Mouse (Mus musculus): Measurements from ENCODE around the gene Pifo. TPM values are rescaled to one million over a fixed set of nuclear protein-coding genes. Genes with fewer than 3 reads are reported as not detected.
A peak's percentile ranks its signal among the peaks of the same experiment; 100 is the strongest.
"Not testable (repeated sequence)": the region's sequence is repeated elsewhere in the genome, so short reads cannot be mapped to it uniquely, and the experiment has no call there.

The Pifo gene
- polyA plus RNA-seq, 1 experiment from 2014 or later: not detected

DNA sequence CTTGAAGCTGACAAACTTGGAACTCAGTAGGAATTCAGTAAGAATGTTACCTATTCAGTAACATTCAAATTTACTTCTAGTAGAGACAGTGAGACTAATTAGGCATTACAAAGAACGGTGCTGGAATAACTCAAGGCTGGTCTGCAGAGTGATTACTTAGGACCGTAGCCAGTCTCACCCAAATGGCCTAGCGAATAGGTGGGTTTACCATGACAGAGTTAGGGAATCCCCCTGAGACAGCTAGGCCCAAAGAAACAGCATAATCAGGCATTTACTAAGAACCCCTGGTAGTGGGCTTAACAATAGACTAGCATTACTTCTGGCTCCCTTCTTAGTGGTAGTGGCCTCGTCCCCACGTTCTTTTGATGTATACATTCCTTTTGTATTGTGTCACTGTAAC lies 24.8 kb downstream of the Pifo start:
- H3K9me3 ChIP-seq; ATAC-seq; H3K4me1 ChIP-seq (replicated peaks); H3K4me2 ChIP-seq (replicated peaks); H3K36me3 ChIP-seq; H3K27ac ChIP-seq; H3K27me3 ChIP-seq (replicated peaks); H3K9ac ChIP-seq; H3K4me3 ChIP-seq (replicated peaks): not testable (repeated sequence)
- 72% methylated on average over 5 of the region's 5 CpGs for WGBS

DNA sequence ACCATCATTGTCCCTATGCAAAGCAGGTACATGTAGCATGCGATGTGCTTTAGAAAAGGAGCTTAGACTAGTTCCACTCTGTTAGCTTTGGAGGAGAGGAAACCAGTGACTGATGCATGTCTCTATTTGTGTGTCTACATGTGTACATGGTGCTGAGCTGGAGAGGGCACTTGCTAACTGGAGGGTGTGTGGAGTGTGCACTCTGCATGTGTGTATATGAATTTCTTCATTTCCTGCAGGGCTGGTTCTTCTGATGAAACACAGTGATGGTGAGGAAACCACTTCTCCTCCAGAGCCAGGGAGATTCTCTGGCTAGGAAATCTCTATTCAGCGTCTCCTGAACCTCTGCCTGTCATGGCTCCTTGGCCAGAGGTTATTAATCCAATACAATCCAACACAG lies 40.3 kb downstream of the Pifo start:
- H3K27me3 ChIP-seq (replicated peaks): no peaks in the 10 kb centered on the region
- H3K36me3 ChIP-seq: peaks cover 4% of the 10 kb centered on the region; the same call in 1 of the 2 replicates
- H3K9ac ChIP-seq: no peak overlapping the region
- H3K4me1 ChIP-seq (replicated peaks): no peaks in the 10 kb centered on the region
- H3K27ac ChIP-seq: no peak overlapping the region
- no peak for ATAC-seq
- H3K4me2 ChIP-seq (replicated peaks): no peak overlapping the region
- WGBS: 85% methylated on average over 2 of the region's 2 CpGs
- H3K4me3 ChIP-seq (replicated peaks): no peak overlapping the region
- no peaks in the 10 kb centered on the region for H3K9me3 ChIP-seq

DNA sequence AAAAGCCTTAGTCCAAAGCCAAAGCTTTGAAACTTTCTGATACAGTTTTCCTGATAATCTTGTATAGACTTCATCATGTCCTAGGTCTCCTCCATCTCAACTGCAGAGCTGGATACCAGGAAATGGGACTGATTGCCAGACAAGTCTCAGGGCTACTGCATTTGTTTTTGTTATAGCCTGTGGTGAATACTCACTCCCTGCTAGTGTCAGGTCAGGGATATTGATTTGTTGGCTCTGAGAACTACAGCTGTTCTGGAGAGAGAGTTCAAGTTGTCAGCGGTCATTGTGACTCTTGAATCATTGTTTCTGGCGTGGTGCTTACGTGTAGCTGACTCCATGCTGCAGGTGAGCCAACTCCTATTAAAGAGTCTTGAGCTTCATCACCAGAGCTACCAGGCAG lies 41.0 kb downstream of the Pifo start, which contains the start of gene Ovgp1:
TSS of gene Ovgp1 (plus strand) at position 301 of the 400 bp plus-strand sequence.
- H3K27me3 ChIP-seq (replicated peaks): no peaks in the 10 kb centered on the region
- H3K27ac ChIP-seq: no peak within 1 kb of the TSS
- WGBS: 79% methylated on average over 3 of the region's 3 CpGs
- H3K9me3 ChIP-seq: no peaks in the 10 kb centered on the region
- no peak within 1 kb of the TSS for H3K4me3 ChIP-seq (replicated peaks)
- no peak within 1 kb of the TSS for H3K4me2 ChIP-seq (replicated peaks)
- no peak for ATAC-seq
- H3K36me3 ChIP-seq: peaks cover 10% of the 10 kb centered on the region
- H3K9ac ChIP-seq: no peak within 1 kb of the TSS
- no peaks in the 10 kb centered on the region for H3K4me1 ChIP-seq (replicated peaks)

DNA sequence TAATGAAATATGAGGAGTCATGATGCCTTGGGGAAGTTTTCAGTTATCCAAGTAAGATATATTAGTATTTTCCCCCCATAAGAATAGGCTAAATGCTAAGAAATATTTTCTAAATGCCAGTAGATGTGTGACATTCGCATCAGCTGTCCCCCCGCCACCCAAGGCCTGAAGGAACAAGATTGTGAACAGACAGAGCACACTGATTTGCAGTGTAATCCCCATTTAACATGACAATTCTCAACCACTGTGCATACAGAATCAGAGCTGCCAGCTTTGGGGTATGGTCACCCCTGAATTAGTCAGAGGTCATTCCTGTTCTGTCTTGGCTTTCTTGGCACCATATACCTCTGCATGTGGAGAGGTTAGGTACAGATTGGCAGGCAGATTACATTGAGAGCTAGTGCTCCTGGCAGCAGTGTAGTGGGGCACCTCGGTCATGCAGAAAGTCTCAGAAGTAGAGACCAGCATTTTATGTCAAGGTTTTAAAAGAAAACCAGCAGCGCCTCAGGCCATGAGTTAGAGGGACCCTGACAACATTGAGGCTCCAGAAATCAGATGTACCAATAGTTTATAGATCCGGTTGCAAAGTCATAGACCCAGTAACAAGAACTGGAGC lies 42.5 kb downstream of the Pifo start:
- Histone ChIP-seq H3K4me2 (replicated peaks) (no peak overlapping the region), H3K9ac (no peak overlapping the region), H3K9me3 (no peaks in the 10 kb centered on the region), H3K27me3 (replicated peaks) (no peaks in the 10 kb centered on the region), H3K36me3 (peaks cover 19% of the 10 kb centered on the region), H3K27ac (no peak overlapping the region), H3K4me3 (replicated peaks) (no peak overlapping the region), H3K4me1 (replicated peaks) (no peaks in the 10 kb centered on the region)
- ATAC-seq: no peak
- 79% methylated on average over 5 of the region's 5 CpGs for WGBS

DNA sequence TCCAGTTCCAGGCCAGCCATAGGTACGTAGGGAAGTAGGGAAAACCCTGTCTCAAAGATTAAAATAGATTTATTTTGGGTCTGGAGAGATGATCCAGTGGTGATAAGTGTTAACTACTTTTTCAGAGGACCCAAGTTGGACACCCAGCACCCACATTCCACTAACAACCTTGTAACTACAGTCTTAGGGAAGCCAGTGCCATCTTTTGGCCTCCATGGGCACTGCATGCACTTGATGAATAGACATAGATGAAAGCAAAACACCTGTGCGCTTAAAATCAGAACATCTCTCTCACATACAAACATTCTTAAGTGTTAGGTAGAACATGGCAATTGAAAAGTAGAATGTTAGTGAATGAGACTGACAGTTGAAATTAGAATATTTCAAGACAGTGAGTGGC lies 53.7 kb downstream of the Pifo start:
- Histone ChIP-seq H3K4me1 (replicated peaks) (peaks cover 12% of the 10 kb centered on the region; the same call in 1 of the 2 replicates), H3K4me3 (replicated peaks) (peak overlapping the region; percentile 93; the same call in 1 of the 2 replicates), H3K36me3 (peaks cover 36% of the 10 kb centered on the region), H3K27me3 (replicated peaks) (no peaks in the 10 kb centered on the region), H3K9ac (no peak overlapping the region), H3K9me3 (no peaks in the 10 kb centered on the region), H3K4me2 (replicated peaks) (peak overlapping the region; percentile 75), H3K27ac (no peak overlapping the region)
- 93% methylated on average over 2 of the region's 2 CpGs for WGBS
- no peak for ATAC-seq

DNA sequence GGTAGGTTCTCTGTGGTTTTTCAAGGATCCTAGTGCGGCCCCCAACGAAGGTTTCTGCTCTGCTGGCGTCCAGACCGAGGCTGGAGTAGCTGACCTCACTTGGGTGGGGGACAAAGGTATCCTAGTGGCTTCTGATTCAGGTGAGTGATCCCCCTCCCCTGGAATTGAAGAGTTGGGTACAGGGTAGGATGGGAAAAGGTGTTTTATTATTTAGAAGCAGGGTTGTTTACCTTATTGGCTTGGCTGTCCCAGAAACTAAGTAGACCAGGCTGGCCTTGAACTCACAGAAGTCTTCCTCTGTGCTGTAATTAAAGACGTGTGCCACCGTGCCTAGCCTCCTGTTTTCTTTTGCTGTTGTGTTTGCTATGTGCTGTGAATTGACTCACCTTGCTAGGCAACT lies 54.4 kb downstream of the Pifo start, which contains the start of gene Atp5f1:
TSS of gene Atp5f1 (minus strand) at position 101 of the 400 bp plus-strand sequence.
- WGBS: 8% methylated on average over 6 of the region's 6 CpGs
- H3K27ac ChIP-seq: peak within 1 kb of the TSS; percentile 89
- peak within 1 kb of the TSS; percentile 75 for H3K4me2 ChIP-seq (replicated peaks)
- H3K4me3 ChIP-seq (replicated peaks): peak within 1 kb of the TSS; percentile 93
- H3K4me1 ChIP-seq (replicated peaks): peaks cover 12% of the 10 kb centered on the region; the same call in 1 of the 2 replicates
- H3K9ac ChIP-seq: peak within 1 kb of the TSS; percentile 95
- peak; percentile 16; the same call in 1 of the 2 replicates for ATAC-seq
- peaks cover 32% of the 10 kb centered on the region for H3K36me3 ChIP-seq
- H3K27me3 ChIP-seq (replicated peaks): no peaks in the 10 kb centered on the region
- H3K9me3 ChIP-seq: no peaks in the 10 kb centered on the region

DNA sequence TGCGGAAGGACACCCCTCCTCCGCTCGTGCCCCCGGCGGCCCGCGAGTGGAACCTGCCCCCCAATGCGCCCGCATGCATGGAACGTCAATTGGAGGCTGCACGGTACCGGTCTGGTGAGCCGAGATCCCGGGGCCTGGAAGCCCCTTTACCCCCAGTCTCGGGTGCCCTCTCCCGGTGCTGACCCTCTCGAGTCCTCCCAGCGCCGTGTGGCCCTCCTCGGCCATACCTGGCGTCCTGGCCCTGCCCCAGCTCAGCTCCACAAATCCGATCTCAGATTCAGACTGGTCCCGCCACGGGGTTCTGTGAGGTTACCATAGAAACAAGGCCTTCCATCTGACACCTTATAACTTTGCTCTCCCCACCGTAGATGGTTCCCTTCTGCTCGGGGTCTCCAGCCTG lies 54.9 kb downstream of the Pifo start:
- WGBS: under 1% methylated on average over 26 of the region's 26 CpGs
- peak overlapping the region; percentile 58 for H3K27ac ChIP-seq
- H3K9ac ChIP-seq: peak overlapping the region; percentile 88
- ATAC-seq: peak; percentile 65
- no peaks in the 10 kb centered on the region for H3K9me3 ChIP-seq
- H3K4me1 ChIP-seq (replicated peaks): peaks cover 12% of the 10 kb centered on the region; the same call in 1 of the 2 replicates
- H3K4me3 ChIP-seq (replicated peaks): peak overlapping the region; percentile 93
- peak overlapping the region; percentile 75 for H3K4me2 ChIP-seq (replicated peaks)
- peaks cover 28% of the 10 kb centered on the region for H3K36me3 ChIP-seq
- no peaks in the 10 kb centered on the region for H3K27me3 ChIP-seq (replicated peaks)

DNA sequence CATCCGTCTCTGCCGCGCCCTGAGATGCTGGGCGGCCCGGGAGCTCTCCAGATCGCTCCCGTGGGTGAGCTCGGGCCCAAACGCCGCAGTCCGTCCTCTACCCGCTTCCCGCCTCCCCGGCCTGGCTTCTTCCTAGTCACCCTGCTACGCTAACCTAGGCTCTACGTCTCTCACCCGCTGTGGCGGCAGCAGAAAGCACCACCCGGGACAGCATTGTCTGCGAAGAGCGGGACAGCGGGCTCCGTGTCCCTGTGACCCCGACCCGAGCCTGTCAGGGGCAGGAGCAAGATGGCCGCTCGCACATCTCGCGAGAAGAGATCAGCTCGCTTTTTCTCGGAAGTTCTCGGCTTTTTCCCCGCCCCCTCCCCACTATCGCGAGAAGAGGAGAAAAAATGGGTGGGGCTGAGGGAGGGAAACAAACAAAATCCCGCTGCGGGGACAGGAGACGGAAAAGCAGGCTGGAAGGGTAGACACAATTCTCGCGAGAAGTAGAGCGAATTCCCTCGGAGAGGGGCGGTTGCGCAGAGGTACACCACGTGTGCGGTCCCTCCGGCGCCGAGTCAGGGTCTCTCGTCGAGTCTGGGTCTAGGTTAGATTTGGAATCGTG lies 55.4 kb downstream of the Pifo start, which contains the start of gene Wdr77:
TSS of gene Wdr77 (plus strand) at position 396 of the 607 bp plus-strand sequence.
- H3K4me2 ChIP-seq (replicated peaks): peak within 1 kb of the TSS; percentile 75
- ATAC-seq: peak; percentile 99
- H3K27me3 ChIP-seq (replicated peaks): no peaks in the 10 kb centered on the region
- H3K9me3 ChIP-seq: no peaks in the 10 kb centered on the region
- WGBS: under 1% methylated on average over 52 of the region's 52 CpGs
- peak within 1 kb of the TSS; percentile 95 for H3K9ac ChIP-seq
- H3K36me3 ChIP-seq: peaks cover 23% of the 10 kb centered on the region
- H3K27ac ChIP-seq: peak within 1 kb of the TSS; percentile 89
- H3K4me3 ChIP-seq (replicated peaks): peak within 1 kb of the TSS; percentile 93
- H3K4me1 ChIP-seq (replicated peaks): peaks cover 12% of the 10 kb centered on the region; the same call in 1 of the 2 replicates

DNA sequence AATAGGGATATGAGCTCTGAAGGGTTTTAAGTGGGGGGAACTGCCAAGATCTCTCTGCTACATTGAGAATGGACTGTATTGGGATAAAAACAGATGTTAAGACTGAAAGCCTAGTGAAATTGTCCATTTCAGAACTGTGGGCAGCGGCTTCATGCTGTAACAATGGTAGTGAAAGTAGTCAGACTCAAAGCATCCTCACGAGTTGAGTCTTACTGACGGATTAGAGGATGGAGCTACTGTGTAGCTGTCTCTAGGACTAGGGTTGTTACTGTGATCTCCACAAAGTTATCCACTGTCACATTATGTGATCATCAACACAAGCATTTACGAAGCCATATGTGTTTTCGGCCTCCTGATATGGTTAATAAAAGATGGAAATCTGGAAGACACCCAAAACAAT lies 56.2 kb downstream of the Pifo start:
- WGBS: 42% methylated on average over 5 of the region's 5 CpGs
- peak overlapping the region; percentile 93 for H3K4me3 ChIP-seq (replicated peaks)
- peak overlapping the region; percentile 95 for H3K9ac ChIP-seq
- no peaks in the 10 kb centered on the region for H3K9me3 ChIP-seq
- H3K27ac ChIP-seq: no peak overlapping the region
- ATAC-seq: no peak
- H3K36me3 ChIP-seq: peaks cover 19% of the 10 kb centered on the region
- H3K4me2 ChIP-seq (replicated peaks): peak overlapping the region; percentile 61
- H3K4me1 ChIP-seq (replicated peaks): peaks cover 12% of the 10 kb centered on the region; the same call in 1 of the 2 replicates
- no peaks in the 10 kb centered on the region for H3K27me3 ChIP-seq (replicated peaks)

DNA sequence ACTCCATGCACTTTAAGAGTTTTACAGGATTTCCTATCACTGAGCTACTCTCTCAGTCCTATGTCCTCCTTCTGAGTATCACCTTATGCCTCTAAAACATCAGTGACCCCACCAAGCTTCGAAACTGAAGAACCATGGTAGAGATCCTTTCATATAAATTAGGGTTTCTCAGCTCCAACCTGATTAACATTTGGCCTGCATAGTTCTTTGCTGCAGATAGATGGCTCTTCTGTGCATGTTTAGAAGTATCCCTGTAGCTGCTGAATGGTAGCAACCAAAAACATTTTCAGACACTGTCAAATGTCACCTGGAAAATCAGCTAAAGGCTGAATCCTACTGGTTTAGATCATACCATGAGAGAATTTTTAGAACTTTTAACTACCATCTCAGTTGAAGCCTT lies 57.2 kb downstream of the Pifo start:
- H3K4me2 ChIP-seq (replicated peaks): peak overlapping the region; percentile 61; the same call in 1 of the 2 replicates
- peaks cover 16% of the 10 kb centered on the region for H3K36me3 ChIP-seq
- no peak overlapping the region for H3K9ac ChIP-seq
- peaks cover 12% of the 10 kb centered on the region; the same call in 1 of the 2 replicates for H3K4me1 ChIP-seq (replicated peaks)
- no peak overlapping the region for H3K4me3 ChIP-seq (replicated peaks)
- no peaks in the 10 kb centered on the region for H3K27me3 ChIP-seq (replicated peaks)
- WGBS: 96% methylated on average over 1 of the region's 1 CpGs
- no peak for ATAC-seq
- H3K27ac ChIP-seq: no peak overlapping the region
- no peaks in the 10 kb centered on the region for H3K9me3 ChIP-seq

DNA sequence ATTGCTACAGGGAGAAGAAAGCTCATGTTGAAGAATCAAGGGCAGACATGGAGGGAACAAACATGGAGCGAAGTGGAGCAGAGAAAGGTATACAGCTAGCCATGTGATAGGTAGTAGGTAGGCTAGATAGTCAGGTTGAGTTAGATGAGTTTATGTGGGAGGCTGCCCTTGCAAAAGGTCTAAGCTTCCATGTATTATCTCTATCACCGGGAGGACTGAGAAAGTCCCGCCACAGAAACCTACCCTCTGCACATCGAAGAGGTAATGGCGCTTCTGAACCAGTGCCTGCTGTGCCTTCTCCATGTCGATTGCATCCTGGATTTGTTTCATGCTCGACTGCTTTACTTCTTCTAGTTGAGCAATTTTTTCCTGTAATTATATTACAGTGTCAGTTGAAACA lies 63.1 kb downstream of the Pifo start:
- 93% methylated on average over 7 of the region's 7 CpGs for WGBS
- no peak overlapping the region for H3K4me2 ChIP-seq (replicated peaks)
- ATAC-seq: no peak
- H3K9ac ChIP-seq: no peak overlapping the region
- H3K9me3 ChIP-seq: no peaks in the 10 kb centered on the region
- no peak overlapping the region for H3K27ac ChIP-seq
- no peaks in the 10 kb centered on the region for H3K4me1 ChIP-seq (replicated peaks)
- H3K27me3 ChIP-seq (replicated peaks): no peaks in the 10 kb centered on the region
- H3K36me3 ChIP-seq: peaks cover 27% of the 10 kb centered on the region
- H3K4me3 ChIP-seq (replicated peaks): no peak overlapping the region

All from intestine, embryonic 15.5 days (tissue).